Mouse (Mus musculus): Measurements from ENCODE around the gene Stx12.

The Stx12 gene

DNA sequence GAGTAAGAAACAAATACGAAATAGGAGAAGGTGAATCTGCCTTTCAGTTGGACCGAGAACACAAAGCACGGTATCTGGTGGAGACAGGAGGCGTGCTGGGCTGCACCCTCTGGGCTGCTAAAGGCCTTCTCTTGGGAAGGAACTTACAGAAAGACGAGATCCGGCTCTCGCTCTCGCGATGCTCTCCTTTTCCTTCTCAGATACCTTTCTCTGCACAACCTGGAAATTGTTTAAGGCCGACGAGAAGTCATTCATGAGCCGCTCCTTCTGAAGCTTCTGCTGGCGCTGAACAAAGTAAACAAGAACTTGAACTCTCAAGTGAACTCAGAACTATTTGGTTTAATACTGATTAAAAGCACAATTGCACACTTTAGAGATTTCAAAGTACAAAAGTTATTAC, 21.3 kb downstream of the Stx12 start:
- no peak for DNase-seq

DNA sequence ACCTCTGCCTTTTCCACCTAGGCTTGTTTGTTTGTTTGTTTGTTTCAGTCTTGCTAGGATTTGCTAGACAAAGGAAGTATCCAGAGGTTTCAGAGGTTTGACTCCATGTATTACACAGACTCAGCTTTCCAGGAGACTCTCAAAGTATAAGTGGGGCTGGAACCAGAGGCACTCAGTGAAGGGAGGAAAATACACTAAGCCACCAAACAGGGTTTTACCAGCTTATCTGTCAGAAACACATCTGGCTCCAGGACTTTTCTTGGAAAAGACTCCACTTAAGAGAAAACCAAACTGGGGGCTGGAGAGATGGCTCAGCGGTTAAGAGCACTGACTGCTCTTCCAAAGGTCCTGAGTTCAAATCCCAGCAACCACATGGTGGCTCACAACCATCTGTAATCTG, 23.4 kb downstream of the Stx12 start:
- DNase-seq = no peak

DNA sequence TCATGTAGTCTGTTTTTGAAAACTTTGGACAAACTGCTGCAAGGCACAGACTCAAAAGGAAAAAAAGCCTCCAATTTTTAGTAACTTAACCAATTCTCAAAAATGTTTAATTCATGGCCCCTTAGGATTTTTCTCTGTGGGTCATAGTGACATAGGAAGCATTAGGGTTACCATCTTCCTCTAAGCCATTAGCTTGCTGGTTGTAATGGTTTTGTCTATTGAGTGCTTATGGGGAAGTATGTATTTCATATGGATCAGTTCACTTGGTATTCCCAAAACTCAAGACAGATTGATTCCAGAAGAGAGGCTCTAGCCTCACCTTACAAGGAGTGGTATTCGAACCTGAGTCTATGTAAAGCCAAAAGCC, 40.6 kb downstream of the Stx12 start:
- no peak for DNase-seq

DNA sequence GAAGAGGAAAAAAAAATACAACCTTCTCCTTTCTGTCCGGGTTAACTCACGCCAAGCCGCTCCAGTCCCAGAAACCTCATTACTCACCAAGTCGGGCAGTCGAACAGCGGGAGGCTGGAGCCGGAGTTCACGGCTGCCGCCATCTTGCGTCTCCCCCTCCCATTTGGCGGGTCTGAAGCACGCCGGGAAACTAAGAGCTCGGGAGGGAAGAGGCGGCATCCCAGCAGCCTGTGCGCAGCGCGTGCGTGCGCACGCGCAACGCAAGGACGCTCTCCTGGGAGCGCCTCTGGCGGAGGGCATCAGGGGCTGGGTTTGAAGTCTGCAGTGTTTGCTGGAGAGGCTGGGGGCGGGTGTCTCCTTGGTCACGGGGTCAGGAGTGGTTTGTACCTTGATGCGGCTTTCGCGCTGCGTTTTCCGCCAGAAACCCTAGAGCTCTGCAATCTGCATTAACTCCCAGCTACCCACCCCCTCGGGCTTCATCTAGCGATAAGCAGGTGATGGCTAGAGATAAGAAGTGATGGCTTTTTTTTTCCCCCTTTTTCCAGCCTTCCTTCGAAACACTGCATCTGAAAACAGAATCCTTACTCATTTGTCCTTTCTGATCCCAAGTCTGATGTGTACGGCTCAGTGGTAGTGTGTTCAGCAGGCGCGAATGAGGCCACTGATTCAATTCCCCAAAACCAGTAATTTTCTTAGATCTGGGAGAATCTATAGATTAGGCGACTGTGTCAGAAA, 41.2 kb downstream of the Stx12 start, which contains the start of gene Ppp1r8:
Gene Ppp1r8, minus strand, starts transcription at position 200 of the 735 bp plus-strand sequence.
- DNase-seq = peak; percentile 88 to 95

DNA sequence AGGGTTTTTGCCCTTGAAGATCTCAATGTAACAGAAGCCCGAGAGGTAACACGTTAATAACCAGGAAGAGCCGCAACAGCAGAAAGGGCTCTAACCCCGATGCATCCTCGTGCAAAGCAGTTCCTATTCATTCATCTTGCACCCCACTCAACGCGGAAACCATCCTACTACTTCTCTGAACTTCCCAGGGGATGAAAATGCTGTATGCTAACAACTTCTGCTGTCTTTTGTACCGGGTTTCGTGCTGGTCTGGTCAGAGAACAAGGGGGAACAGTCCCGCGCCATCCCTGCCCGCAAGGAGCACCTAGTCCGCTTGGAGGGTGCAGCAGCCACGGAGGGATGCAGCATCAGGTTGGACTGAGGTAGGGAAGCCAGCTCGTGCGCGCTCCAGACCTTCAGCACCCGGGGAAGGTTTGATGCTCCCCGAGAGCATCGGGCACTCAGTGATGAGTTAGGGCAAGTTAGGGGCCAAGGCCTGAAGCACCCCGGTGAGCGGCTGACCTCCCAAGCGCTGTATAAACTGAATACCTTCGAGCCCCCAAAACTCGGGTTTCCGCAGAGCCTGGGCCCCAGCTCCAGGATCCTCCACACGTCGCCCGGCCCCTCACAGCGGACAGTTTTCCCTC, 41.9 kb downstream of the Stx12 start:
- peak; percentile 30 to 50 for DNase-seq

DNA sequence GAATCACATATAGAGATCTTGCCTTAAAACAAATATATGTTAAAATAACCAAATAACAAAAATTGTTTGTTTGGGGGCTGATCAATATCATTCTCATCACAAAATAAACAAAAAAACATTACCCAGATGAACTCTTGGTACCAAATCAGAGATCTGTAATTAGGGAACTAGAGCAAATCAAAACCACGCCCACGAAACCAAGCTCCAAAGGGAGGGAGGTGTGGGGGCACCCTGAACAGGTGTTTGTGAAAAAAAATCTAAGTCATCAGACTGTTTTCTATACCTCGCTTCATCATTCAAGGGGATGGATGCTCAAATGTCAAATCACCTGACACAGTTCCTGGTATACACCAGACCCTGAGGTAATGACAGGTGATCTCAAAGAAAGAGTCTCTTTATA, 42.8 kb downstream of the Stx12 start:
- no peak for DNase-seq

DNA sequence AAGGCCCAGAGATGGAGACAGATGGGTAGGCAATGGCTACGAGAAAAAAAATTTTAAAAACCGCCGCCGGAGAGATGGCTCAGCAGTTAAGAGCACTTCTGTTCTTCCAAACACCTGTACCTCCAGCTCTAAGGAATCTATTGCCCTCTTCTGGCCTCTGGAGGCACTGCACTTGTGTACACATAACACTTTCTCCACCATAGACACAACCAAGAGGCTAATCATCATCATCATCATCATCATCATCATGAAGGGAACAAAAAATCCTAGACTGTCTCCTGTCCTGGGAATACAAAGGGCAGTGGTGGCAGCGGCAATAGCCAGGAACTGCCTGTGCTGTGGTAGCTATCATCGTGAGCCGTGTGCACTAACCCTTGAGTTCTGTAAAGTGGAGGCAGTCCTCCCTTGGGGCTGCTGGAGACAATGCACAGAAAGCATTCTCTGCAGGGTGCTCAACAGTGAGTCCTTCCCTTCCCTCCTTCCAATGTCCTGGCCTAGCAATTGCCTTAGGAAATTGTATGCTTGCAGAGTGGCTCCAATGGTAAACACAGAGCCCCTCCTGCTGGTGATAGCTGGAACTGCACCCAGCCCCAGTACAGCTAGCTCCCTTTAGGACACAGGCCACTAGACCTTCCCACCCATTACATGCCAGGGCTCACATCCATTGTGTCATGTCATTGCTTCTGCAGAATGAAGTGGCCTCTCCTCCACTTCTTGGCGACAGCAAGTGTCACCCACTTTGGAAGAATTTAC, 60.5 kb downstream of the Stx12 start:
- DNase-seq = peak; percentile 79 to 81

DNA sequence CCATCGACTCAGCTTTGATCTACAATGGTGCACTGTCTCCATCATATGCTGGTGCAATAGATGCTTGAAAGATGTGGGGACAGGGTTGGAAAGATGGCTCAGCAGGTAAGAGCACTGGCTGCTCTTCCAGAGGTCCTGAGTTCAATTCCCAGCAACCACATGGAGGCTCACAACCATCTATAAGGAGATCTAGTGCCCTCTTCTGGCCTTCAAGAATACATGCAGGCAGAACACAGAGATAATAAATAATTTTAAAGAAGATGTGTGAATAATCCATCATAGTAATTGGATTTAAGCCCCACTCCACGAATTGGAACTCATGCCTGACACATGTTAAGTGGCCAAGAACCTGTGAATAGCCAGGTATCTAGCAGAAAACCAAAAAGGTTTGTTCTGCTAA, 65.9 kb downstream of the Stx12 start:
- DNase-seq = no peak

DNA sequence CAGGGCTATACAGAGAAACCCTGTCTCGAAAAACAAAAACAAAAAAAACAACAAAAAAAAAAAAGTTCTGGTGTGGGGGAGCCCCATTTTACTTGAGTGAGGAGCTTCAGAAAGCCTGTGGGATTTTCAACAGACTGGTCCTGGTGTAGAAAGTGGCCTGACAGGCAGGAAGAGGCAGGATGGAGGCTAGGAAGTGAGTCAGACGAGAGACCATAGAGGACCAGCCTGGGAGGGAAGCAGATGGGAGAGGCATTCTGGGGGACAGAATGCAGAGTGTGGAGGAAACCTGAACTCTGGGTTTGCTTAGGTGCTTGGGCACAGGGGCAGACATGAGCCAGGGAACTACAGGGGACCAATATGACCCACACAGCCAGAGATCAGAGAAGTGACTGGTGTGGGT, 67.5 kb downstream of the Stx12 start:
- DNase-seq = no peak

DNA sequence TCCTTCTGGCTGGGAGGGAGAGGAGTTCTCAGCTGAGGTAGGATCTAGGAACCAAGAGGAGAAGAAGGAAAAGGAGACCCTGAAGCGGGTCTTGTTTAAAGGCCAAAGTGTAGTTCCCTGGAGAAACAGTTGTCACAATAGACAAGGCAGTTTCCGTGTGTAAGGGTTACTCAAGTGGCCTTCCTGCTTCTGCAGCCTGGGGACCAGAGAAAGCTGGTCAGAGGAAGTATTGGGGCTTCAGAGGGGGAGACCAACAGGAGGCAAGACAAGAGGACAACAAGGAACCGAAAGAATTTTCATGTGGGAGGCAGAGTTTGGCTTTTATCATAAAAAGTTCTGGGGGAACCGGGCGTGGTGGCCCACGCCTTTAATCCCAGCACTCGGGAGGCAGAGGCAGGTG, 67.9 kb downstream of the Stx12 start:
- no peak for DNase-seq

DNA sequence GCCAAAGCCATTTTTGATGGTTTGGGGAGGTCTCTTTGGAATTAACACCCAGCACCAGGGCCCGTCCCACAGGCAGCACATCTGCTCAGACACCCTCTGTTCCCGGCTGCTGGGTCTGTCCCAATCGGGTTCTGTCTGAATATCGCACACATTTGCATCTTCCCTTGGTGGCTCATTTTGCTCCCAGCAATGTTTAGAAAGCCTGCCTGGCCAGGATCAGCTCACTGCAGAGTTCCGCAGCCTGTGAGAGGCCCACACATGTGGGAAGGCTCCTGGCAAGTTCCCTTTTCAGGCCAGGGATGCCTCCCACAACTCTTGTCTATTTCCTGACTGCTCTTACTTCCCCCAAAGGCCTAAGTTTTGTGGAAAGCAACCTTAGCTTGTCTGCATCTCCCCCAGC, 74.7 kb downstream of the Stx12 start:
- DNase-seq = no peak

DNA sequence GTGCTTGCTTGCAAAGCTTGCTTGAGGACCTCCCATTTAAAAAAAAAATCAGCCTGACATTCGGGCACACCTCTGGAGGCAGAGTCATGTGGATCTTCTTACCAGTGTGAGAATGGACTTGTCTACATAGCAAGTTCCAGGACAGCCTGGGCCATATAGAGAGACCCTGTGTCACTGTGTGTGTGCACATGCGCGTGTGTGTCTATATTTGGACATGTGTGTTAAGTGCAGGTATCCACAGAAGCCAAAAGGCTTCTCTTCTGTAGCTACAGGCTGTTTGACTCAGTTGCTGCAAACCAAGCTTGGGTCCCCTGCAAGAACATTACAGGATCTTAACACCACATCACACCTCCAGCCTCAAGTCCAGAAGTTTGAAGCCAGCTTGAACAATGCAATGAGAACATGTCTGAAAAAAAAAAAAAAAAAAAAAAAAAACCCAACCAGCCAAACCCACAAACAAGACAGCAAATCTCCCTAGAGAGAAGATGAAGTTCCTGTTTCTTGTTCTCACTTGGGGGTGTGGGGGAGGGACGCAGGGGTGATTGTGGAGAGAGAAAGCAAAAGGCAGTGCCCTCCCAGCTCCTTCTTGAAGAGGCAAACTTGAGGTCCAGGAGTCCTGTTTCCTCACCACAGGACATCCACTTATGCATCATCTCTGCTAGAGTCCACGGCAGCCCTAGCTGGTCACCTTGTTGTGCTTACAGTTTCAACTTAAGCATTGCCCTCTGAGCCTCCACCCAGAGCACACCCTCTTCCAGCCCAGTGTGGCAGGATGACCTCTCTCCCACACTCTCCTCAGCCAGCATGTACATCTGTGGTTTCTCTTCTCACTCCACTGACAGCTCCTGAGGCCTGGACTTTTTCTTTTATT, 76.3 kb downstream of the Stx12 start:
- DNase-seq = no peak

DNA sequence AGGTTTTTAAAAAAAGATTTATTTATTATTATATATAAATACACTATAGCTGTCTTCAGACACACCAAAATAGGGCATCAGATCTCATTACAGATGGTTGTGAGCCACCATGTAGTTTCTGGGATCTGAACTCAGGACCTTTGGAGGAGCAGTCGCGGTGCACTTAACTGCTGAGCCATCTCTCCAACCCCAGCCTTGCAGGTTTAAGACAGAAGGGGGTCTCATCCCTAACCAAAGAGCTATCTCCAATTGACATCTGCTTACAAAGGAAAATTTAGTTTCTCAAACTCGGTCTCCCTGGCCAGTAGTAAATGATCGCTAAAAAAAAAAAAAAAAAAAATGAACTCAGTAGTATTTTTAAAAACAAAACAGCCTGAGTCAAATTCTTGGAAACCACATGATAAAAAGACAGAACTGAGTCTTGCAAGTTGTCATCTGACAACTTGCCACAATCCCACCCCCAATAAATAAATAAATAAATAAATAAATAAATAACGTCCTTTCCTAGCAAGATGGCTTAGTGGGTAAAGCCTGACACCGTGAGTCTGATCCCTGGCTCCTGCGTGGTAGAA, 77.6 kb downstream of the Stx12 start:
- DNase-seq = no peak

DNA sequence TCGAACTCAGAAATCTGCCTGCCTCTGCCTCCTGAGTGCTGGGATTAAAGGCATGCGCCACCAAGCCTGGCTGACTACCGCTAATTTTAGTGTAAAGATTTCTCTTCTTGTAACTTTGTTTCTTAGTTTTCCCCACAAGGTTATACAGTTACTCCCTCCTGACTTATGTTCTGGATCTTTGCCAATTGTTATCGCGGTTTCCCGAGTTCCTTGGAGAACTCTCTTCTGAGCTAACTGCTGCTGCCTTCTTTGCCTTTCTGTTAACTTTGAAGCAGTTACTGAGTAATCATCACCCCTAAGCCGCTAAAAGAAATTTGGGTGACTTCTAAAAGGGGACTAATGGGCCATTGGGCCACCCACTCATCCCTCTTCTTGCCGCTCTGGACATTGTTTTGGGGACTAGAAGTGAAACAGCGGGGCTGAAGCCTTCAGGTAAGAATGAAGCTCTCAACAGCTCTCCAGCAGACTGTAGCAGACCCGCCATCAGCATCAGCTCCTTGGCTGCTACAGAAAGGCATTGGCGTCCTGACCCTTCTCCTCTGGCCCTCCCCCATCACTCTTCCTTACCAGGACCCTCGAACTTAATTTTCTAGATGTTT, 78.6 kb downstream of the Stx12 start:
- no peak for DNase-seq

DNA sequence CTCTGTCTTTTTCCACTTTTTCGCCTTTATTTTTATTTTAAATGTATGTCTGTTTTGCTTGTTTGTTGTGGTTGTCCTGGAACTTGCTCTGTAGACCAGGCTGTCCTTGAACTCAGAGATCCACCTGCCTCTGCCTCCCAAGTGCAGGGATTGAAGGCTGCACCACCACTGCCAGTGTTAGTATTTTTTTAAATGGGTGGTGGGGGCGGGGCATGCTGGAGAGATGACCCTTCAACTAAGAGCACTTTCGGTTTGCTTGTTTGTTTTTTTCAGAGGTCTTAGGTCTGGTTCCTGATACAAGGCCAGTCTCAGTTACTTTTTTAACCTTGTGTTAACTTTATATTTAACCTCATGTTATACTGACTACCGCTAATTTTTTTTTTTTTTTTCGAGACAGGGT, 79.2 kb downstream of the Stx12 start:
- DNase-seq = no peak

DNA sequence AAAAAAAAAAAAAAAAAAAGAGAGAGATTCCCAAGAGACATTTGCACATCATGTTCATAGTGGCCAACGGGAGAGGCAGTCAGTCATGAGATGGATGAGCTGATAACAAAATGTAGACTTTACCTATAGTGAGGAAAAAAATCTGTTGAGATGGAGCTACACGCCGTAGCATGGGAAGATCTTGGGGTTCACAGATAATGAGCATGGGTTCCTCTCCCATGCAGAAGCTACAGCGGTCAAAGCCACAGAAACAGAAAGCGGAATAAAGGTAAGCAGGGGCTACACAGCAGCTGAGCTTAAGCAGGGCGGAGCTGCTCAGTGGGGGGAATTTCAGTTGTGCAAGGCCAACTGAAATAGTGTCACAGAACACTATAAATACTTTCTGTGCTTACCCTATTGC, 80.0 kb downstream of the Stx12 start:
- no peak for DNase-seq

DNA sequence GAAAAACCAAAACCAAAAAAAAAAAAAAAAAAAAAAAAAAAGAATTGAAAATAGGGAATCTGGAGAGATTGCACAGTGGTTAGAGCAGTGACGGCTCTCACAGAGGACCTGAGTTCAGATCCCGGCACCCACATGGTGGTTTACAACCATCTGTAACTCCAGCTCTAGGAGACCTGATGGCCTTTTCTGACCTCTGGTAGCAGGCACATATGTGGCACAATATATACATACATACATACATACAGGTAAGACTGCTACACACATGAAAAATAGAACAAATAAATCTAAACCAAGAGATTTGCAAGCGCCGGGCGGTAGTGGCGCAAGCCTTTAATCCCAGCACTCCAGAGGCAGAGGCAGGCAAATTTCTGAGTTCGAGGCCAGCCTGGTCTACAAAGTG, 80.4 kb downstream of the Stx12 start:
- no peak for DNase-seq
